Mouse (Mus musculus) activated CD4-positive, CD25-positive, alpha-beta regulatory T cell, adult 9 weeks (primary cell): ENCODE results near the gene Hist1h4h. TPM values are rescaled to one million over a fixed set of nuclear protein-coding genes. Genes with fewer than 3 reads are reported as not detected.

Experiments used
- polyA plus RNA-seq: library from polyadenylated mRNA; unstranded; fragments of 100-300 nt; shearing (Covaris generic); gene quantifications from one replicate; pipeline ENCODE4 v1.2.1, GENCODE M21; 2017

The Hist1h4h gene
- polyA plus RNA-seq, result 3.7 TPM

DNA sequence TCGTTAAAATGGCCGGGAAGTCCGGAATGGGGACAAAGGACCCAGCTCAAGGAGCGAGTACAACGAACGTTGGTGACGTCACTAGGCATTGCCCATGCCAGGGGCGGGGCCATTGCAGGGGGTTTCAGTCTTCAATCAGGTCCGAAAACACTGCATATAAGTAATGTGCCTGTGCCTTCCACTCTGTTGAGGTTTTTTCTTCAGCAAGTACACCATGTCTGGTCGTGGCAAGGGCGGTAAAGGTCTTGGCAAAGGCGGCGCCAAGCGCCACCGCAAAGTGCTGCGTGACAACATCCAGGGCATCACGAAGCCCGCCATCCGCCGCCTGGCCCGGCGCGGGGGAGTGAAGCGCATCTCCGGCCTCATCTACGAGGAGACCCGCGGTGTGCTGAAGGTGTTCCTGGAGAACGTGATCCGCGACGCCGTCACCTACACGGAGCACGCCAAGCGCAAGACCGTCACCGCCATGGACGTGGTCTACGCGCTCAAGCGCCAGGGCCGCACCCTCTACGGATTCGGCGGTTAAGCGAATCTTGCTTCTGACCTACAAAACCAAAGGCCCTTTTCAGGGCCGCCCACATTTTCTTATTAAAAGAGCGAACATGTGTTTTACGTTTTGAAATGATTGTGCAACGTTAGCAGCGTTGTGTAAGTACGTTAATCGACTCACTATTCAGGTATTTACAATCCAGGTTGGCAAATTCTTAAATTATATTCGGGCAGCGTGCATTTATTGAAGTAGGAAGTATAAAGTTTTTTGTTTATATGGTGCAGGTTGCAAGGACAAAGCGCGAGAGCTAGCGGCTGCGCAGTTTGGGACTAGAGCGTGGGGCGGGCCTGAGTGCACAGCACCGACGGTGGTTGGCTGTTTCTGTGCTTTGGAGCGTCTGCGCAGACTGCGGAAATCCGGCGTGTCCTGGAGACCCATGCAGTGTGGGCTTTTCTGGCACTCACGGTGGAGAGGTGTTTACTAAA lies at the start of gene Hist1h4h:
Hist1h4h (plus strand) TSS at position 150 of the 975 bp plus-strand sequence.

DNA sequence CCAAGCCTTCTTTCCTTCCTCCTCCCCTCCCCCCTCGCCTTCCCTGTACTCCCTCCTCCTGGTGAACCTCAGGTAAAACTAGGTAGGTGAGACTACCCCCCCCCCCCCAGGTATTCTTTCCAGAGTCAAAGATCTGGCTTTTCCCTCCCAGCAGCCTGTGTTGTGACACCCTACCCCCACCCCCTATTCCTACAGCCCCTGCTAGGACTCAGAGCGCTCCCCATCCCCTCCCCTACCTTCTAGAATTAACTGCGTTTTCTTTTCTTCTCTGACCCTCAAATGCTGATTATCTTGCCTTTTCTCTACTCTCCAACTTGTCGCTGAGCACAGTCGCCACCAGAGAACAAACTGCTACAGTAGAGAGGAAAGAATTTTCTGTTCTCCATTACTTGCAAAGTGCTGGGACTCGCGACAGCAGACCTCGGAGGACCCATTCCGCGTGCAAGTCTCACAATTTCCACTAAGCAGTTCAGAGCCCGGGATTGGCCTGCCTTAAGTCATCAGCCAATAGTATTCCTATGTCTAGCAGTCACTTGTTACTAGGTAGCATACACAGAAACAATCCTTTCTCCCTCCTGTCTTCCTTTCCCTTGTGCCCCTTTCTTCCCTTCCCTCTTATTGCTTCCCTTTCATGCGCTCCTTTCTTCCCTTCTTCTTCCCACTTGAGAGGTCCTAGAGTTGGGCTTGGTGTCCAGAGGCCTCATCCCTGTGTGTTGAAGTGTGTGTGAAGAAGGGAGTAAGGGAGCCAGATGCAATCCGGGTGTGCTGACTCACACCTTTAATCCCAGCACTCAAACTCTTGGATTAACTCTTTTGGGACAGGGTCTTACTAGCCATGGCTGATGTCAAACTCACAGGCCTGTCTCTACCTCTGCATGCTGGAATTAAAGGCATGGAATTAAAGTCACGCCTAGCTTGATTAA lies 42.2 kb upstream of the Hist1h4h start, which contains the start of gene Btn2a2:
Btn2a2 (minus strand) TSS at position 458 of the 923 bp plus-strand sequence.

DNA sequence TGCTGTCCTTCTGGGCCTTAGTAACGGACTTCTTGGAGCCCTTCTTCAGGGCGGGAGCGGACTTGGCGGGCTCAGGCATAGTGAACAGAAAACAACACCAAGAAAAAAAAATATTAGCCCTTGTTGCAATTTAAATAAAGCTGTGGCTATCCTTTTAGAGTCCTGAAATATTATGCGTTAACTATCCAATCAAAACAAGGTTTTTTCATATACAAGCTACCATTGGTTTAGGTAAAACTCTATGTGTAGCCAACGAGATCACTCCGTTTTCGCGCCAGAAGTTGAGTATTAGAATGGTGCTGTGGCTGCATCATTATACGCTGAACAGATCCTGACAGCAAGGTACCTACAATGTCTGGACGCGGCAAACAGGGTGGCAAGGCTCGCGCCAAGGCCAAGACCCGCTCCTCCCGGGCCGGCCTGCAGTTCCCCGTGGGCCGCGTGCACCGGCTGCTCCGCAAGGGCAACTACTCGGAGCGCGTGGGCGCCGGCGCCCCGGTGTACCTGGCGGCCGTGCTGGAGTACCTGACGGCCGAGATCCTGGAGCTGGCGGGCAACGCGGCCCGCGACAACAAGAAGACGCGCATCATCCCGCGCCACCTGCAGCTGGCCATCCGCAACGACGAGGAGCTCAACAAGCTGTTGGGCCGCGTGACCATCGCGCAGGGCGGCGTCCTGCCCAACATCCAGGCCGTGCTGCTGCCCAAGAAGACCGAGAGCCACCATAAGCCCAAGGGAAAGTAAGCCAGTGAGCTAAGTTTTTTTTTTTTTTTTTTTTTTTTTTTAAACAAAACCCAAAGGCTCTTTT lies 2.9 kb downstream of the Hist1h4h start, which contains the start of gene Hist1h2af:
Hist1h2af (plus strand) TSS at position 347 of the 808 bp plus-strand sequence.

DNA sequence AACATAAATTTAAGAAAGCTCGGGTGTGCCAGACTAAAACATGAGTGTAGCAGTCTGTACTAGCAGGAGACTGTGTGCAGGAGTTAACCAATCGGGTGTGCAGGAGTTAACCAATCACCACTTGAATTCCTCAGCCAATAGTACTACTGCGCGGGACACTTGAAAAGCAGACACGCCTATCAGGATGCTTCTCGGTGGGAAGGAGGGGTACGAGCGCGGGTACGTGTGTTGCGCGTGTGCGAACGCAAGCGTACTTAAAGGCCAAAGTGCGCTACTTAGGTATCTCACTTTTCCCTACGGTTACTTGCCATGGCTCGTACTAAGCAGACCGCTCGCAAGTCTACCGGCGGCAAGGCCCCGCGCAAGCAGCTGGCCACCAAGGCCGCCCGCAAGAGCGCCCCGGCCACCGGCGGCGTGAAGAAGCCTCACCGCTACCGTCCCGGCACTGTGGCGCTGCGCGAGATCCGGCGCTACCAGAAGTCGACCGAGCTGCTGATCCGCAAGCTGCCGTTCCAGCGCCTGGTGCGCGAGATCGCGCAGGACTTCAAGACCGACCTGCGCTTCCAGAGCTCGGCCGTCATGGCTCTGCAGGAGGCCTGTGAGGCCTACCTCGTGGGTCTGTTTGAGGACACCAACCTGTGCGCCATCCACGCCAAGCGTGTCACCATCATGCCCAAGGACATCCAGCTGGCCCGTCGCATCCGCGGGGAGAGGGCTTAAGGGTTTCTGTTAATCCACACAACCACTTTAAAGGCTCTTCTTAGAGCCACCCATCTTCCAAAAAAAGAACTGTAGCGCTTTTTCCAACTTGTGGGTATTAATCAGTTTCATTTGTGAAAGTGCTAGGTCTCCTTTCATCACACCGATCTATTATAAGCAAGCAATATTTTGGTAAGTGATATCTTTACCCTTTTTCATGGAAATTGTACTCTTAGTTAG lies 4.6 kb downstream of the Hist1h4h start, which contains the start of gene Hist1h3g:
Hist1h3g (plus strand) TSS at position 286 of the 939 bp plus-strand sequence.

DNA sequence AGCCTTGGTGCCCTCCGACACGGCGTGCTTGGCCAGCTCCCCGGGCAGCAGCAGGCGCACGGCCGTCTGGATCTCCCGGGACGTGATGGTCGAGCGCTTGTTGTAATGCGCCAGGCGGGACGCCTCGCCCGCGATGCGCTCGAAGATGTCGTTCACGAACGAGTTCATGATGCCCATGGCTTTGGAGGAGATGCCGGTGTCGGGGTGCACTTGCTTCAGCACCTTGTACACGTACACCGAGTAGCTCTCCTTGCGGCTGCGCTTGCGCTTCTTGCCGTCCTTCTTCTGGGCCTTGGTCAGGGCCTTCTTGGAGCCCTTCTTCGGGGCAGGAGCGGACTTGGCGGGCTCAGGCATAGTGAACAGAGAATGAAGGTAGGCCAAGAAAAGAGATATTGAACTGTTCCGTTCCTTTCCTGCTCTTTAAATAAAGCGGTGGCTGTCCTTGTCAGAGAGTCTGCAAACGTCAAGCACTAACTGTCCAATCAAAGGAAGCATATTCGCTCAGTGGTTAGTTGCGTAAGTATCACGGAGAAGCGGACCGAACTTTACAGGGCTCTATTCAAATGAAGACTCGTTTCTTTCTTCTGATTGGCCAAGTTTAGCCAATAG lies 12.3 kb downstream of the Hist1h4h start, which contains the start of gene Hist1h2bh:
Hist1h2bh (minus strand) TSS at position 394 of the 609 bp plus-strand sequence.

DNA sequence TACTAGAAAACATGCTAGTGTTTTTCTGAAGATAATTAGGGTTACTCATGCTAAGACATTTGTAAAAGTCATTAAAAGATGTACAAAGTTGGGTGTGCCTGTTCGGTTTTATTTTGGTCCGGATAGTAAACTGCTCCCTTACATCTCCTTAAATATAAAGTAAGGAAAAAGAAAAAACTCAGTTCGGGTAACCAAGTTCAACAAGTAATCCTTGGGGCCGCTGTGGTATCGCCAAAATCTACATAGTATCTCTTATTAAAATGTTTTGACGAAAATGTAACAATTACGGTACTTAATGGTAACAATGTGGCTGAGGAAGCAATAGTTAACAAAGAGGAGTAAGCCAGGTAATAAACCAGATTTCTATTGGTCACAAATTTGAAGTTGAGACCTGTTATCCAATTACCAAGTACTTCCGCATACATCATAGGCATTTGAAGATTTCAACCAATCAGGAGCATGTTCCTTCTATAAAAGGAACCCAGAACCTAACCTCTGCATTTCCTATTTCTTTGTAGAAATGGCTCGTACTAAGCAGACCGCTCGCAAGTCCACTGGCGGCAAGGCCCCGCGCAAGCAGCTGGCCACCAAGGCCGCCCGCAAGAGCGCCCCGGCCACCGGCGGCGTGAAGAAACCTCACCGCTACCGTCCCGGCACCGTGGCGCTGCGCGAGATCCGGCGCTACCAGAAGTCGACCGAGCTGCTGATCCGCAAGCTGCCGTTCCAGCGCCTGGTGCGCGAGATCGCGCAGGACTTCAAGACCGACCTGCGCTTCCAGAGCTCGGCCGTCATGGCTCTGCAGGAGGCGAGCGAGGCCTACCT lies 13.3 kb downstream of the Hist1h4h start, which contains the start of gene Hist1h3f:
Hist1h3f (plus strand) TSS at position 88 of the 822 bp plus-strand sequence.

DNA sequence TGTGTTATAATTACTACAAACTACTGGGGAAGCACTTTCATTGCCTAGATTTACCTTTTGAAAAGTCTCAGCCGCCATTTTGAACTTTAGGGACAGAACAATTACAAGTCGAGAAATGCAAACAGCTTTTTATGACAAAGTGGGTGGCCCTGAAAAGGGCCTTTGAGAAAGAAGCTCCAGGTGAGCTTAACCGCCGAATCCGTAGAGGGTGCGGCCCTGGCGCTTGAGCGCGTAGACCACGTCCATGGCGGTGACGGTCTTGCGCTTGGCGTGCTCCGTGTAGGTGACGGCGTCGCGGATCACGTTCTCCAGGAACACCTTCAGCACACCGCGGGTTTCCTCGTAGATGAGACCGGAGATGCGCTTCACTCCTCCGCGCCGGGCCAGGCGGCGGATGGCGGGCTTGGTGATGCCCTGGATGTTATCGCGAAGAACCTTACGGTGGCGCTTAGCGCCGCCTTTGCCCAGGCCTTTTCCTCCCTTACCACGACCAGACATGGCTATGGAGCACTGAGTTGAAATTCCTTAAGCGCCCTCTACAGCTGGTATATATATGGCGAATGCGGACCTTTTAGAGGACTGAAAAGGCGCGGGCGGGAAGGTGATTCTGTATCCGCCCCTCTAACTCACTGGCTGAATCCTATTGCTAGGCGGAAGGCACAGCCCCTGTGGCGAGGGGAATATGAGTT lies 20.4 kb downstream of the Hist1h4h start, which contains the start of gene Hist1h4f:
Hist1h4f (minus strand) TSS at position 503 of the 689 bp plus-strand sequence.

DNA sequence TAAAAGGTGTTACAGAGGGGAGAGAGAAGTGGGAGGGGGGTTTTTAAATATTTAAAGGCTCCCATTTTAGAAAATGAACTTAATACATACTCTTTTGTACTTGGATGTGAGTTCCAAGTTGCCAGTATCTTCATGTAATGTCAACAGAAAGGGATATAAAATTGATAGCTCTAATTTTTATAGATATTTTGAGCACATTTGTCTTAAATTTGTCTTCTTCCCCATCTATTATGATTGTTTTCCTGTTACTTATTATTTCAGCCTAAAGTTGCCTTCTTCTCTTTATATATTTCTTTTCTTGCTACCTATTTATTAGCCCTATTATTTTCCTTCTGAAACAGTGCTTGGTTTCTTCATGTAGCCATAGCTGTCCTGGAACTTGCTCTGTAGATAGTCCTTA lies 22.1 kb downstream of the Hist1h4h start, which contains the start of gene Hist1h1d:
Hist1h1d (plus strand) TSS at position 301 of the 400 bp plus-strand sequence.

DNA sequence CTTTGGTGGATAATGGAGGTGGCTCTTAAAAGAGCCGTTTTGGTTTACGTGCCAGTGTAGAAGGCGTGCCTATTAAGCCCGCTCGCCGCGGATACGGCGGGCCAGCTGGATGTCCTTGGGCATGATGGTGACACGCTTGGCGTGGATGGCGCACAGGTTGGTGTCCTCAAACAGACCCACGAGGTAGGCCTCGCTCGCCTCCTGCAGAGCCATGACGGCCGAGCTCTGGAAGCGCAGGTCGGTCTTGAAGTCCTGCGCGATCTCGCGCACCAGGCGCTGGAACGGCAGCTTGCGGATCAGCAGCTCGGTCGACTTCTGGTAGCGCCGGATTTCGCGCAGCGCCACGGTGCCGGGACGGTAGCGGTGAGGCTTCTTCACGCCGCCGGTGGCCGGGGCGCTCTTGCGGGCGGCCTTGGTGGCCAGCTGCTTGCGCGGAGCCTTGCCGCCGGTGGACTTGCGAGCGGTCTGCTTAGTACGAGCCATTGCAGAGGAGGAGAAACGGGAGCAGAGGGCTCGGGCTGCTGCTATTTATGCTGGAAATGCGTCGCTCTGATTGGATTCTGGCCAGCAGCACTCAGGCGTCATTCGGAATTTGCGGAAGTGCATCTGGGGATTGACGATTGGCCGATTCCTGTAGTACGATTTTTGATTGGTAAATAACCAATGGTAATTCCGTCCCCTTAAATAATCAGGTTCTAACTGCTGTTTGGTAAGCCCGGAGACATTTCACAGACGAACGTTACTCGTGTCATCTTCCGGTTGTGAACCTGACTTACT lies 31.2 kb downstream of the Hist1h4h start, which contains the start of gene Hist1h3e:
Hist1h3e (minus strand) TSS at position 487 of the 777 bp plus-strand sequence.

DNA sequence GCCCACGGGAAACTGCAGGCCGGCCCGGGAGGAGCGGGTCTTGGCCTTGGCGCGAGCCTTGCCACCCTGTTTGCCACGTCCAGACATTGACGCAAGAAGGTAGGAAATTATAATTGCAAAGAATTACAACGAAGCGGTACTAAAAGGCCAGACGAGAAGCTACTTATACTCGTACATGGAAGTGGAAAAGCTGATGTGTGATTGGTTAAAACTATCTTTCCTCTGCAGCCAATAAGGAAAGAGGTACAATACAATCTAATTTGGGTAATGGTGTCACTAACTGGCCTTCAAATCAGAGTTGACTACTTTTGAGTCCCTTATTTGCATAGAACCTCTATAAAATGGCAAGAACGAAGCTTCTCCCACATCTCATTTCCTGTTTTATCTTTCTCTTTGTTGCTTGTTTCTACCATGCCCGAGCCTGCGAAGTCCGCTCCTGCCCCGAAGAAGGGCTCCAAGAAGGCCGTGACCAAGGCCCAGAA lies 40.2 kb downstream of the Hist1h4h start, which contains the start of the genes Hist1h2ae and Hist1h2bg:
Hist1h2ae (minus strand) TSS at position 199 of the 482 bp plus-strand sequence.
Hist1h2bg (plus strand) TSS at position 375 of the 482 bp plus-strand sequence.

DNA sequence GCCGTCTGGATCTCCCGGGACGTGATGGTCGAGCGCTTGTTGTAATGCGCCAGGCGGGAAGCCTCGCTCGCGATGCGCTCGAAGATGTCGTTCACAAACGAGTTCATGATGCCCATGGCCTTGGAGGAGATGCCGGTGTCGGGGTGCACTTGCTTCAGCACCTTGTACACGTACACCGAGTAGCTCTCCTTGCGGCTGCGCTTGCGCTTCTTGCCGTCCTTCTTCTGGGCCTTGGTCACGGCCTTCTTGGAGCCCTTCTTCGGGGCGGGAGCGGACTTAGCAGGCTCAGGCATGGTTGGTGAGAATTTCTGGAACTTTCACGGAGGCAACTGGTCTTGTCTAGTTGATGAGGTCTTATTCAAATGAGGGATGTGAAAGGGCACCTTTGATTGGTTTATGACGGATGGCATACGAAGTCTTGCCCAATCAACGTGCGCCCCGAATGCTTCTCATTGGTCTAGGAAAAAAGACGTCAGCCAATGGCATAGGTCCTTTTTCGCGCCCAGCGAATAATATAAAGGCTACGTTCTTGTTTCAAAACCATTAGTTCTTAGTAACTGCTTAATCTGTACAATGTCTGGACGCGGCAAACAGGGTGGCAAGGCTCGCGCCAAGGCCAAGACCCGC lies 43.2 kb downstream of the Hist1h4h start, which contains the start of the genes Hist1h2bf and Hist1h2ad:
Hist1h2bf (minus strand) TSS at position 299 of the 627 bp plus-strand sequence.
Hist1h2ad (plus strand) TSS at position 484 of the 627 bp plus-strand sequence.

DNA sequence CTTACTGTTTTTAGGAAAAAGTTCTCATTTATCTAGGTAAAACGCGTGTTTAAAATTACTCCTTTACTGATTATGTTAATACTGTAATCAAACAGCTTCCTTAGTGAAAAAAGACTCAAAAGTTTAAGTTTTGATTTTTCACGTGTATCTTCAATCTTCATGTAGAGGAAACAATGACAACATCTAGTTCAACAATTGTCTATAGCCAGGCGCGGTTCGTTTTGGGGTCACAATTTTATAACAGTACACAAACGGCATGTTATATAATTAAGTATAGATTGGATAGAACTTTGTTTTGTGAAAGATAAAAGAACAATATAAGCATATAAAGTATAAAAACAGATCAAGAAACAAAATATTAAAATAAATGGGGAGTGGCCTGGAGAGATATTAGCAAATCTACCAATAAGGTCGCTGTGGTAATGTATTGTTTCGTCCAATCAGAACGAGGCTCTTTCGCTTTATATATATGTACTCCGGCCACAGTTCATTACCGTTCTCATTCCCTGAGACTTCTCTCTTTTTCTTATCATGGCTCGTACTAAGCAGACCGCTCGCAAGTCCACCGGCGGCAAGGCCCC lies 44.5 kb downstream of the Hist1h4h start, which contains the start of gene Hist1h3d:
Hist1h3d (plus strand) TSS at position 493 of the 581 bp plus-strand sequence.

